Mouse (Mus musculus): ENCODE data around the gene Uroc1.

DNA sequence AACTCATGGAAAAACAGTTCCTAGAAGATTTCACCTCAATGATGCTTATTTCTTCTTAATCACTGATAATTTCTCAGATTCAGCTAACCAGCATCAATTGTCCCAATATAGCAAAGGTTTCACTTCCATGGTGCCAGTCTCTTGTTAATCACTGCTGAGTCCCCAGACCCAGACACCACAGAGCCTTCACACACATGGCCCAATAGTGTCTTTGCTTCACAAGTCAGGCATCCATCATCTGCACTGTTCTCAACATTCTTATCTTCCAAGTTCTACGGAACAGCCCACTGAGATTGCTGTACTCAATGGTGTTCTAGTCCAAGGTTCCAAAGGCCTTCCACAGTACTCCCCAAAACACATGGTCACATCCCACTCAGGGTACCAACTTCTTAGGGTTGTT is 32.2 kb upstream of the Uroc1 start, which contains the start of gene BC048671:
- TF ChIP-seq POLR2A (IDR thresholded peaks at IDR 0.05; ENCODE audit: borderline replicate concordance, extremely low read depth, insufficient read depth, insufficient read length, poor library complexity, severe bottlenecking) (no peak), CTCF (IDR thresholded peaks at IDR 0.05; ENCODE audit: borderline replicate concordance, extremely low read depth, insufficient read depth, insufficient read length) (no peak)

Data from brain, embryonic 14.5 days (tissue).